Mouse (Mus musculus): ENCODE results near the gene Pih1d1.

DNA sequence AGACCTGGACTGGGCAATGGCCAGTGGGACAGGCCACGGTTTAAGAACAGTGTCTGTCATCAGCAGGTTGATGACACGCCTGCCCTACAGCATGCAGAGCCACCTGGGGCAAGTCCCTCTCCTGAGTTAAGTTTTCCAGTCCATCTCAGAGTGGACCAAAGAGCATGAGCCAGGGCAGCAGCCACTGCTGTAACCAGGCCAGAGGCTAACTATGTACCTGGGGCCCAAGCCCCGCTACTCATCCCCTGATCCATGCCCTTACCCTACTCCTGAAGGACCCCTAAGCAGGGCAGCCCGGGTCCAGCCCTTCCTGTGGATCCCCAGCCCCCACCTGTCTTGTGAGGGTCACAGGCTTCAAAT, 42.1 kb downstream of the Pih1d1 start:
- TF ChIP-seq CTCF (IDR thresholded peaks at IDR 0.05; ENCODE audit: borderline replicate concordance, insufficient read depth, low read length) (no peak), POLR2A (IDR thresholded peaks at IDR 0.05; ENCODE audit: low read depth, low read length) (no peak)

Data from embryonic fibroblast, embryonic 13.5 days (primary cell).